Mouse (Mus musculus) lung, embryonic 15.5 days (tissue): ENCODE data around the gene Recql5. TPM values are rescaled to one million over a fixed set of nuclear protein-coding genes. Genes with fewer than 3 reads are reported as not detected.

ENCODE experiments used
- ATAC-seq: fragments of 200-750 bp; cut with Nextera tagmentation; 2 replicates; pipeline ENCODE4 v1.8.0; 2017; ENCODE audit warnings: moderate number of reproducible peaks, borderline replicate concordance; ENCODE audit not compliant: low FRiP score, low TSS enrichment; ENCODE audit errors: extremely low read depth
- H3K27ac ChIP-seq: fragments of 300-500 bp; sonication (generic); 2 replicates; pipeline ENCODE4 v1.5.1; 2015; ENCODE audit warnings: moderate library complexity, mild to moderate bottlenecking, inconsistent platforms
- H3K27me3 ChIP-seq: fragments of 300-500 bp; sonication (generic); 2 replicates; pipeline ENCODE4 v1.6.1; 2015; ENCODE audit warnings: inconsistent platforms
- H3K36me3 ChIP-seq: fragments of 300-500 bp; sonication (generic); 2 replicates; pipeline ENCODE4 v1.6.1; 2015; ENCODE audit warnings: inconsistent platforms
- H3K4me1 ChIP-seq: fragments of 300-500 bp; sonication (generic); 2 replicates; pipeline ENCODE4 v1.6.1; 2015; ENCODE audit warnings: inconsistent platforms
- H3K4me2 ChIP-seq: fragments of 300-500 bp; sonication (generic); 2 replicates; pipeline ENCODE4 v1.6.1; 2015; ENCODE audit warnings: inconsistent platforms, mild to moderate bottlenecking, moderate library complexity
- H3K4me3 ChIP-seq: fragments of 300-500 bp; sonication (generic); 2 replicates; pipeline ENCODE4 v1.5.1; 2015; ENCODE audit warnings: mild to moderate bottlenecking, inconsistent platforms
- H3K9ac ChIP-seq: fragments of 300-500 bp; sonication (generic); 2 replicates; pipeline ENCODE4 v1.6.1; 2015; ENCODE audit warnings: inconsistent platforms
- H3K9me3 ChIP-seq: fragments of 300-500 bp; sonication (generic); 2 replicates; pipeline ENCODE4 v1.6.1; 2016; ENCODE audit warnings: inconsistent platforms
- WGBS: fragments of 180-500 bp; shearing (Covaris S2); methylation state at CpG from one replicate; pipeline ENCODE4 v1.1.7; 2015; 5-methylcytosine and 5-hydroxymethylcytosine counted together
- polyA plus RNA-seq: library from polyadenylated mRNA; unstranded; fragments of >200 nt; fragmentation: Nextera tagmentation; extraction: Ambion mirVana; gene quantifications from 2 replicates; pipeline ENCODE4 v1.2.1, GENCODE M21; 2015

Recql5 gene
- polyA plus RNA-seq, 1 experiment from 2014 or later, result 22.3 TPM

DNA sequence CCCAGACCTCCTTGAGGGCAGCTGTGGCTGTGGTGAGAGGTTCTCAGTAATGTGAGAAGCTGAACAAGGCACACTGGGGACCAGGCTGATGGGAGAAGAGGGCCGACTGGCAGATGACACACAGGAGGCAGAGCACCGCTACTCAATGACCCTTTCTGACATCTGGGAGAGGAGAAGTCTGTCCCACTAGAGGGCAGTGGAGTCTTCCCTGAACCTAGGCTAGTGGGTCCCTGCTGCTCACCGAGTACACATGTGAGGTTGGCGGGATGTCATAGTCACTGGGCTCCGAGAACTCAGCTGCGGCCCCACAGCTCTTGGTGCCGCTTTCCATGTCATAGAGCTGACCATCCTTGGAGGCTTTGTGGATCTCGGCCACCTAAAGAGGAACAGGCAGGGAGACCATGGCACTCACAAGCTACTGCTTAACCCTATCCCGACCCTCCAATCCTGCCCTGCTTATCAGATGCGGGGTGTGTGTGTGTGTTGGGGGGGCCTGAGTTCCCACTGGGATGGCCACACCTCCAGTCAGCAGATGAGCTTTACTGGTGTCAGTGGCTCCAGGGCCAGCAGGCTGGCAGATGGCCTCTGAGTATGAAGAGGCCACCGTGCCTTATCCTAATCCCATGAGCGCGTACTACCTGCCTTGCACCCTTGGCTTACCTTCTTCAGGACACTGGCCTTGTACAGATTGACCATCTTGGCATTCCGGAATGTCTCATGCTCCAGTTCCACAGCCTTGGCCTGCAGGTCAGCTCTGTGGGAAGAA is 38.3 kb downstream of the Recql5 start:
- peaks cover 8% of the 10 kb centered on the region; the same call in 1 of the 2 replicates for H3K36me3 ChIP-seq
- H3K27ac ChIP-seq, result no peak overlapping the region
- peaks cover 13% of the 10 kb centered on the region for H3K4me1 ChIP-seq
- no peaks in the 10 kb centered on the region for H3K9me3 ChIP-seq
- H3K4me3 ChIP-seq, result no peak overlapping the region
- H3K27me3 ChIP-seq, result no peaks in the 10 kb centered on the region
- no peak overlapping the region for H3K9ac ChIP-seq
- 62% methylated on average over 14 of the region's 14 CpGs for WGBS
- no peak overlapping the region for H3K4me2 ChIP-seq
- no peak for ATAC-seq

DNA sequence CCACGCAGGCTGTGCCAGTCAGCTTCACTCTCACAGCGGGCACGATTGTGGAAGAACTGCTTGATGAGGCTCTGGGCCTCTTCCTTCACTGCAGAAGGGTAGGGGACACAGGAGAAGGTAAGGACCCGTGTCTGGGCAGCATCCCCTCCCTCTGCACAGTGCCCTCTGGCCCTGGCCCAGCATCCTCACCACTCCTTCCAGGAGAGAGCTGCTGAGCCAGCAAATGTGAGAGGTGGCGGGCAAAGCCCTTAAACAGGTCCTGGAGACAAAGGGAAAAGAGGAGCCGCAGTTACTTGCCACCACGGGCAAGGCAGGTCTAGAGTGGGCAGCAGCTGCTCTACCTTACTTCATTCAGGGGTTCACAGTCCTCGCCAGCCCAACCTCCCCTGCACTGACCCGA is 40.2 kb downstream of the Recql5 start:
- Histone ChIP-seq H3K27ac (no peak overlapping the region), H3K4me3 (no peak overlapping the region), H3K27me3 (no peaks in the 10 kb centered on the region), H3K36me3 (peaks cover 8% of the 10 kb centered on the region; the same call in 1 of the 2 replicates), H3K4me1 (no peaks in the 10 kb centered on the region), H3K9me3 (no peaks in the 10 kb centered on the region), H3K4me2 (no peak overlapping the region), H3K9ac (no peak overlapping the region)
- ATAC-seq, result no peak
- WGBS, result 91% methylated on average over 9 of the region's 9 CpGs

DNA sequence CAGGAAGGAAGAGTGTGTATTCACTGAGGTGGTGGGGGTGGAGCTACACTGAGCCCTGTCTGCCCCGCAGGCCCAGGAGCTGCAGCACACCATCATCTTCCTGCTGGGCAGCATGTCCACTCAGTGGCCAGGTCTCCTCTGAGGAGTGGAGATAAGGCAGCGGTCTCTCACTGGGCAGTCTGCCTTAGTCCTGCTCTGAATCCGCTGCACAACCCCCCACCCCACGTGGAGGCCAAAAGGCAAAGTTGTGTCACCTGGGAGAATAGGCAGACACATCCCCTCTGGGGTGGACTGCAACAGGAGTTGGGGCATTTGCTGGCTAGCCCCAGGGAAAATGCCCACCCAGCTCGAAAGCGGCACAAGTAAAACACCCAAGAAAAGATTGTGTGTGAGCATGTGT is 41.1 kb downstream of the Recql5 start:
- Histone ChIP-seq H3K4me3 (no peak overlapping the region), H3K36me3 (peaks cover 8% of the 10 kb centered on the region; the same call in 1 of the 2 replicates), H3K9me3 (no peaks in the 10 kb centered on the region), H3K27ac (no peak overlapping the region), H3K4me2 (no peak overlapping the region), H3K4me1 (no peaks in the 10 kb centered on the region), H3K27me3 (no peaks in the 10 kb centered on the region), H3K9ac (no peak overlapping the region)
- no peak for ATAC-seq
- WGBS, result 63% methylated on average over 6 of the region's 6 CpGs

DNA sequence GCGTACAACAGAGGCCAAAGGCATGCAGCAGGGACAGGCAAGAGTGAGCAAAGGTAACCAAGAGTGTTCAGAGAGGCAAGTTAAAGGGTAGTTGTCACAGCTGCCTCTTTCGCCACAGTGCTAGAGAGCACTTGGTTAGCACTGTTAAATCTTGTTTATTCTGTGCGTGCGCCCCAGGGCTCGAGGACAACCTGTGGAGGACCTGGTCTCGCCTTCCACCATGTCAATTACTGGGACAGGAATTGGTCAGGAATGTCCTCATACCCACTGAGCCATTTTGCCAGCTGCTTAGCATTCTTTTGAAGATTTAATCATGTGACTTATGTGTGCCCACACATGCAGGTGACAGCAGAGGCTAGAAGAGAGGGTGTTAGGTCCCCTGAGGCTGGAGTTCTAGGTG is 44.1 kb downstream of the Recql5 start:
- Histone ChIP-seq H3K27me3 (peaks cover 2% of the 10 kb centered on the region; the same call in 1 of the 2 replicates), H3K4me3 (no peak overlapping the region), H3K9ac (no peak overlapping the region), H3K4me2 (no peak overlapping the region), H3K9me3 (no peaks in the 10 kb centered on the region), H3K27ac (no peak overlapping the region; the same call in 1 of the 2 replicates), H3K4me1 (no peaks in the 10 kb centered on the region), H3K36me3 (no peaks in the 10 kb centered on the region)
- 45% methylated on average over 6 of the region's 6 CpGs for WGBS
- no peak for ATAC-seq

DNA sequence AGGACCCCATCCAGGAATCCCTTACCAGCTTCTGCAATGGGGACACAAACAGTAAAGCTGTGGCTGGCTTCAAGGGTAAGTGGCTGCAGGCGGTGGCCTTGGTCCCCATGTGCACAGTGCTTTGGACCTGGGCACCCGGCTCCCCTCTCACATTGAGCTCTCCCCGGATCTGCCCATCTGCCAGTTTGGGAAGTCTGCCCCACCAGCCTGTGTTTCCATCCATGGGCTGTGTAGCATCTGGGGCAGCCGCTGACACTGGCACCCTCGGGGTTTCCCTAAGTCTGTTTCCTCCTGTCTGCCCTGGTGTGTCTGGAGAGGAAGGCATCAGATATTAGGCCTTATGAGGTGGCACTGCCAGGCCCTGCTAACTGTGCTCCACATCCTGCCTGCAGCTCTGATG is 45.3 kb downstream of the Recql5 start:
- H3K4me3 ChIP-seq, result no peak overlapping the region
- H3K9me3 ChIP-seq, result no peaks in the 10 kb centered on the region
- ATAC-seq, result no peak
- H3K4me2 ChIP-seq, result no peak overlapping the region
- no peaks in the 10 kb centered on the region for H3K4me1 ChIP-seq
- no peak overlapping the region for H3K27ac ChIP-seq
- WGBS, result 86% methylated on average over 5 of the region's 5 CpGs
- H3K9ac ChIP-seq, result no peak overlapping the region
- no peaks in the 10 kb centered on the region for H3K36me3 ChIP-seq
- peaks cover 8% of the 10 kb centered on the region; the same call in 1 of the 2 replicates for H3K27me3 ChIP-seq

DNA sequence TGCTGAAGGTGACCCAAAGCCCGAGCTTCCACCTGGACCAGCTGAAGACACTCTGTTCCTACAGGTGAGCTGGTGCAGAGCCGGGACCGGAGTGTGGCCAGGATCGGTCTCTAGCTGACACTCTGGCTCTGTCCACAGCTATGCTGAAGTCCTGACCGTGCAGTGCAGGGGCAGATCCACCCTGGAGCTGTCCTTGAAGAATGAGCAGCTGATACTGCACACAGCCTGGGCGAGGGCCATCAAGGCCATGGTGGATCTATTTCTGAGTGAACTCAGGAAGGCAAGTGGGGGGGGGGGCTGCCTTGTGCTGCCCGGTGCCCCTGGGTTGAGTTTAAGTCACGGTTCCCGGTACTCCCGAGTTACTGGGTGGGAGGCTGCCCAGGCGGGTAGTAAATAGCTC is 46.8 kb downstream of the Recql5 start:
- ATAC-seq, result no peak
- WGBS, result 84% methylated on average over 11 of the region's 11 CpGs
- Histone ChIP-seq H3K36me3 (no peaks in the 10 kb centered on the region), H3K9ac (no peak overlapping the region), H3K9me3 (no peaks in the 10 kb centered on the region), H3K27me3 (peaks cover 13% of the 10 kb centered on the region; the same call in 1 of the 2 replicates), H3K4me3 (no peak overlapping the region), H3K4me1 (no peaks in the 10 kb centered on the region), H3K4me2 (no peak overlapping the region), H3K27ac (no peak overlapping the region)

DNA sequence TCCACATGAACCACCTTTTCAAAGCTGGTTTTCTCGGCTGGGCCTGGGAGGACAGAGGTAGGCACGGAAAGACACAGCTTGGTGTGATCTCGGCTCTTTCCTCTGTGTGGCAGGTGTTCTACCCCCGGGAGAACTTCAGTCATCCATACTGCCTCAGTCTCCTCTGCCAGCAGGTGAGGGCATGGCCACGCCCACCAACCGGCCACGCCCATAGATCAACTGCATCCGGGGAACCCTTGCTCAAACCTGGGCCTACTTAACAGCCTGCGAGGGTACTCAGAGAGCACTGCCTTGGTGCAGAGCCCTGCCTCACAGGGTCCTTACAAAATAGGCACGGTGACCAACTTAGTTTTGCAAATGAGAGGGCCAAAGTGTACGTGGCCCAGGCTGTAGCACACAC is 48.0 kb downstream of the Recql5 start:
- WGBS, result 71% methylated on average over 11 of the region's 11 CpGs
- H3K4me1 ChIP-seq, result no peaks in the 10 kb centered on the region
- H3K4me3 ChIP-seq, result no peak overlapping the region
- H3K27ac ChIP-seq, result no peak overlapping the region
- no peak overlapping the region for H3K9ac ChIP-seq
- H3K9me3 ChIP-seq, result no peaks in the 10 kb centered on the region
- no peak overlapping the region for H3K4me2 ChIP-seq
- ATAC-seq, result no peak
- no peaks in the 10 kb centered on the region for H3K36me3 ChIP-seq
- H3K27me3 ChIP-seq, result peaks cover 13% of the 10 kb centered on the region; the same call in 1 of the 2 replicates

DNA sequence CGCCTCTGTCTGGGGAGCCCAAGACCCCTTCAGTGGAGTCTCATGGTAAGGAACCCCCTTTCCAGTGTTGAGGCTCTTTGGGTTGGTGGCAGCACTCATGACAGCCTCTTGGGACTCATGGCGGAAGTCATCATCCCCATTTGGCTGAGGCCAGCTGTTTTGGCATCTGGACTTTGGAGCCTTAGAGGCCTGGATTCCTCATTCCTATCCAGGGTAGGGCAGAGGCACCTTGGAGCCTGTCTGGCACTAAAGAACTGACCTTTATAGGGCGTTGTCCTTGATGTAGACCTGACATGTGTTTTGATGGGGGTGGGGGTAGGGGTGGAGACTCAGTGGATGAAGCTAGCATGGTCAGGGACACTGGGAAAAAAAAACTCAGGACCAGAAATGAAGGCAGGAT is 48.9 kb downstream of the Recql5 start:
- WGBS, result 85% methylated on average over 3 of the region's 3 CpGs
- no peak overlapping the region for H3K9ac ChIP-seq
- H3K27me3 ChIP-seq, result peaks cover 13% of the 10 kb centered on the region; the same call in 1 of the 2 replicates
- no peak for ATAC-seq
- H3K36me3 ChIP-seq, result no peaks in the 10 kb centered on the region
- H3K27ac ChIP-seq, result no peak overlapping the region
- H3K4me1 ChIP-seq, result no peaks in the 10 kb centered on the region
- H3K4me2 ChIP-seq, result no peak overlapping the region
- H3K9me3 ChIP-seq, result no peaks in the 10 kb centered on the region
- H3K4me3 ChIP-seq, result no peak overlapping the region

DNA sequence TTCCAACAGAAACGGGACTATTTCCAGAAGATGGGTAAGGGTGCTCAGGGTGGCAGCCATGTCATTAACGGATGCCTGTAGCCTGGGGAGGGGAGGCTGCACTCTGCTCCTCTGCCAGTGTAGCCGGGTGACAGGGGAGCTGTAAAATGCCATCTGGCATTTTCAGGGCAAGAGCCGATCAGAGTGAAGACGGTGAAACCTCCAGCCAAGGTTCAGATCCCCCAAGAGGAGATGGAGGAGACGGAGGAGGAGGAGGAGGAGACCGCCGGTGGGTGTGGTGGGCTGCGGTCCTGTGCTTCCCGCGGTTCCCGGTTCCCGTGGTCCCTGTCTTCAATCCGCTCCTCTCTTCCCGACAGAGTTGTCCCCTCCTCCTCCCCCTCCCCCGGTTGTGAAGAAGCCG is 50.0 kb downstream of the Recql5 start:
- Histone ChIP-seq H3K4me1 (no peaks in the 10 kb centered on the region), H3K9me3 (no peaks in the 10 kb centered on the region), H3K9ac (no peak overlapping the region), H3K36me3 (no peaks in the 10 kb centered on the region), H3K27me3 (peaks cover 13% of the 10 kb centered on the region; the same call in 1 of the 2 replicates), H3K4me2 (no peak overlapping the region), H3K4me3 (no peak overlapping the region), H3K27ac (no peak overlapping the region)
- ATAC-seq, result no peak
- WGBS, result 23% methylated on average over 17 of the region's 17 CpGs

DNA sequence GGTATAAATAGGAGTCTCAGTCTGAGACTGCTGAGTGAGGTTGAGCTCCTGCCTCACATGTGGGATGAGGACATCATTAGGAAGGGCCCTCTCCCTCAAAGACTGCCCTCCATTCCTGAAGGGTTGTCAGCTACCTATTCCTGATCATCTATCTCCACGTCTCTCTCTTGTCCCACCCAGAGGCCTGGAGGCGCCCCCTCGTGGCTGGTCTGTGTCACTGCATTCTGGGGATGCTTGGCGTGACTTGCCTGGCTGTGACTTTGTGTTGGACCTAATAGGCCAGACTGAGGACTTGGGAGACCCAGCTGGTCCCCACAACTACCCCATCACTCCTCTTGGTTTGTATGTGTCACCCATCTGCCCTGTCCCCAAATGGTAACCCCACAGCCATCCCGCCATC is 52.3 kb downstream of the Recql5 start:
- Histone ChIP-seq H3K36me3 (no peaks in the 10 kb centered on the region), H3K27ac (no peak overlapping the region), H3K4me1 (no peaks in the 10 kb centered on the region), H3K27me3 (peaks cover 13% of the 10 kb centered on the region; the same call in 1 of the 2 replicates), H3K4me2 (no peak overlapping the region), H3K9me3 (no peaks in the 10 kb centered on the region), H3K9ac (no peak overlapping the region), H3K4me3 (no peak overlapping the region)
- ATAC-seq, result no peak
- WGBS, result 24% methylated on average over 5 of the region's 5 CpGs

DNA sequence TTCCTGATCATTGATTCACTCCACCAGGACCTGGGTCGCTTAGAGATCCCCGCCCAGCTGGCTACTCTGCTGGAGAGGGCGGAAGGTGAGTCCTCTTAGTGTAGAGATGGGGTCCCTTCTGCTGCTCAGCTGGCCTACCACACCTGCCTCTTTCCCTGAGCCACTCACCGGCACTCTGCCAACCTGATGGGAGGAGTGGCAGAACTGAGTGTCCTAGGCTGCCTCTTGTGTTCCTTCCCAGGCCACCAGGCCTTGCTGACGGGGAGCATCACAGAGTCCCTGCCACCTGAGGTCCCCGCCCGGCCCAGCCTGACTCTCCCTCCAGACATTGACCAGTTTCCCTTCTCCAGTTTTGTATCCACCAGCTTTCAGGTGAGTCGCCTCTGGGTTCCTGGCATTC is 55.2 kb downstream of the Recql5 start:
- Histone ChIP-seq H3K9me3 (no peaks in the 10 kb centered on the region), H3K9ac (no peak overlapping the region), H3K4me3 (no peak overlapping the region), H3K27ac (no peak overlapping the region), H3K36me3 (no peaks in the 10 kb centered on the region), H3K4me1 (no peaks in the 10 kb centered on the region), H3K27me3 (peaks cover 5% of the 10 kb centered on the region; the same call in 1 of the 2 replicates), H3K4me2 (no peak overlapping the region)
- 64% methylated on average over 8 of the region's 8 CpGs for WGBS
- ATAC-seq, result no peak

DNA sequence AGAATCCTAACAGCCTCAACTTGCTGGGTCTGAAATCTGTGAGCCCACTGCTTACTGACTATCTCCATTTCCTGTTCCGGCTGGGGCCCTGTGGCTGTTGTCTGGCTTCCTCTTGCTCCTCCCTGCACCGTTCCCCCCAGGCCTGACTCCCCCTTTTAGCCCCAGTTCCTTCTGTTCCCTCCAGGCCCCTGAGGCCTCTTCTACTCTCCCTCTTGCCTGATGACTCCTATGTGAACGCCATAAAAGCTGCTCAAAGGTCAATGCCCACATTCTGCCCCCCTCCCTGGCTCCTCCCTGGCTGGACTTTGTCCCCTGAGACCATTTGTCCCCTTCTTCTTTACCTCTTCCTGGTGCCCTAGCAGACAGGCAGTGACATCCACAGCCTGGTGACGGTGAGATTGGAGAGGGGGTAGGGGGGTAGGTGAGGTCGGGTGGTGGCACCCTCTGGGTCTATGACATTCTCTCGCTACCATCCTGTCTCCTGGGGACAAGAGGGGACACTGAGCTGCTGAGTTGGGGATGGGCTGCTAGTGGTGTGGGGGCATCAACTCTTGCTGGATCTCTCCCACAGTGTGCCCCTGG is 56.0 kb downstream of the Recql5 start:
- H3K36me3 ChIP-seq, result no peaks in the 10 kb centered on the region
- no peaks in the 10 kb centered on the region for H3K27me3 ChIP-seq
- H3K9me3 ChIP-seq, result no peaks in the 10 kb centered on the region
- no peaks in the 10 kb centered on the region for H3K4me1 ChIP-seq
- no peak overlapping the region for H3K27ac ChIP-seq
- H3K4me3 ChIP-seq, result no peak overlapping the region
- 49% methylated on average over 6 of the region's 6 CpGs for WGBS
- no peak overlapping the region for H3K4me2 ChIP-seq
- no peak overlapping the region for H3K9ac ChIP-seq
- no peak for ATAC-seq
